Mouse (Mus musculus) midbrain, embryonic 12.5 days (tissue): ENCODE results near the gene Uba3. TPM values are rescaled to one million over a fixed set of nuclear protein-coding genes. Genes with fewer than 3 reads are reported as not detected.

Experiments used
- ATAC-seq: fragments of 200-750 bp; cut with Nextera tagmentation; 2 replicates; pipeline ENCODE4 v1.8.0; 2017; ENCODE audit warnings: low read depth, moderate TSS enrichment, moderate library complexity; ENCODE audit not compliant: low FRiP score
- H3K27ac ChIP-seq: fragments of 300-500 bp; sonication (generic); replicated peaks from 2 replicates; pipeline ENCODE4 v1.5.1; 2016; ENCODE audit warnings: mild to moderate bottlenecking
- H3K27me3 ChIP-seq: fragments of 300-500 bp; sonication (generic); 2 replicates; pipeline ENCODE4 v1.6.1; 2016; ENCODE audit warnings: mild to moderate bottlenecking
- H3K36me3 ChIP-seq: fragments of 300-500 bp; sonication (generic); 2 replicates; pipeline ENCODE4 v1.6.1; 2016
- H3K4me1 ChIP-seq: fragments of 300-500 bp; sonication (generic); 2 replicates; pipeline ENCODE4 v1.6.1; 2016
- H3K4me2 ChIP-seq: fragments of 300-500 bp; sonication (generic); replicated peaks from 2 replicates; pipeline ENCODE4 v1.6.1; 2016; ENCODE audit warnings: mild to moderate bottlenecking, moderate library complexity
- H3K4me3 ChIP-seq: fragments of 300-500 bp; sonication (generic); 2 replicates; pipeline ENCODE4 v1.5.1; 2016; ENCODE audit warnings: mild to moderate bottlenecking
- H3K9ac ChIP-seq: fragments of 300-500 bp; sonication (generic); replicated peaks from 2 replicates; pipeline ENCODE4 v1.6.1; 2016; ENCODE audit warnings: mild to moderate bottlenecking, moderate library complexity
- H3K9me3 ChIP-seq: fragments of 300-500 bp; sonication (generic); 2 replicates; pipeline ENCODE4 v1.6.1; 2016; ENCODE audit warnings: mild to moderate bottlenecking
- WGBS: fragments of 180-500 bp; shearing (Covaris S2); methylation state at CpG from one replicate; pipeline ENCODE4 v1.1.7; 2016; 5-methylcytosine and 5-hydroxymethylcytosine counted together
- polyA plus RNA-seq: library from polyadenylated mRNA; unstranded; fragments of >200 nt; fragmentation: Nextera tagmentation; extraction: Ambion mirVana; gene quantifications from 2 replicates; pipeline ENCODE4 v1.2.1, GENCODE M21; 2016

Uba3 gene
- polyA plus RNA-seq, result 91.8 and 92.1 TPM in 2 replicates

- peak within 1 kb of the TSS; percentile 89 for H3K27ac ChIP-seq
- WGBS, result under 1% methylated on average over 35 of the region's 38 CpGs
- H3K4me2 ChIP-seq, result peak within 1 kb of the TSS; percentile 58
- 0 out of 2 replicates have a peak, but pooled peaks cover 5% of the 10 kb centered on the region for H3K27me3 ChIP-seq
- peak within 1 kb of the TSS; percentile 95 for H3K9ac ChIP-seq
- H3K4me3 ChIP-seq, result peak within 1 kb of the TSS; percentile 93
- ATAC-seq, result peak; percentile 97
- peaks cover 11% of the 10 kb centered on the region for H3K4me1 ChIP-seq
- H3K36me3 ChIP-seq, result no peaks in the 10 kb centered on the region
- no peaks in the 10 kb centered on the region for H3K9me3 ChIP-seq
Measured at GRCm38 (mm10) chr6:97205439-97205885, at the start of gene Uba3. Uba3 (minus strand) TSS chr6:97205647.

- Histone ChIP-seq H3K4me1 (no peaks in the 10 kb centered on the region), H3K9ac (no peak within 1 kb of the TSS), H3K36me3 (no peaks in the 10 kb centered on the region), H3K4me2 (no peak within 1 kb of the TSS), H3K27me3 (no peaks in the 10 kb centered on the region; the same call in 1 of the 2 replicates), H3K9me3 (no peaks in the 10 kb centered on the region), H3K27ac (no peak within 1 kb of the TSS), H3K4me3 (no peak within 1 kb of the TSS)
- ATAC-seq, result no peak
- 26% methylated on average over 9 of the region's 9 CpGs for WGBS
Measured at GRCm38 (mm10) chr6:97252711-97253221, 47.3 kb upstream of the Uba3 start, which contains the start of gene Lmod3. Lmod3 (minus strand) TSS chr6:97252759.

- H3K27ac ChIP-seq, result no peak overlapping the region
- H3K9me3 ChIP-seq, result no peaks in the 10 kb centered on the region
- no peak overlapping the region for H3K4me2 ChIP-seq
- ATAC-seq, result no peak
- H3K4me3 ChIP-seq, result no peak overlapping the region
- H3K9ac ChIP-seq, result no peak overlapping the region
- no peaks in the 10 kb centered on the region for H3K36me3 ChIP-seq
- H3K4me1 ChIP-seq, result no peaks in the 10 kb centered on the region
- 83% methylated on average over 5 of the region's 5 CpGs for WGBS
- H3K27me3 ChIP-seq, result no peaks in the 10 kb centered on the region; the same call in 1 of the 2 replicates
Measured at GRCm38 (mm10) chr6:97252086-97252485, 46.6 kb upstream of the Uba3 start.

GRCm38 (mm10) chr6:97250966-97251365, 45.5 kb upstream of the Uba3 start:
- no peak overlapping the region for H3K4me3 ChIP-seq
- WGBS, result 52% methylated on average over 6 of the region's 6 CpGs
- no peak overlapping the region for H3K27ac ChIP-seq
- no peak overlapping the region for H3K4me2 ChIP-seq
- H3K9me3 ChIP-seq, result no peaks in the 10 kb centered on the region
- no peaks in the 10 kb centered on the region for H3K36me3 ChIP-seq
- no peak for ATAC-seq
- H3K27me3 ChIP-seq, result no peaks in the 10 kb centered on the region; the same call in 1 of the 2 replicates
- H3K4me1 ChIP-seq, result no peaks in the 10 kb centered on the region
- H3K9ac ChIP-seq, result no peak overlapping the region

GRCm38 (mm10) chr6:97245200-97245599, 39.8 kb upstream of the Uba3 start:
- no peak overlapping the region for H3K27ac ChIP-seq
- no peaks in the 10 kb centered on the region for H3K27me3 ChIP-seq
- no peak for ATAC-seq
- no peaks in the 10 kb centered on the region for H3K36me3 ChIP-seq
- no peak overlapping the region for H3K4me3 ChIP-seq
- no peak overlapping the region for H3K4me2 ChIP-seq
- H3K9me3 ChIP-seq, result no peaks in the 10 kb centered on the region
- H3K9ac ChIP-seq, result no peak overlapping the region
- H3K4me1 ChIP-seq, result no peaks in the 10 kb centered on the region

GRCm38 (mm10) chr6:97242522-97242921, 37.1 kb upstream of the Uba3 start:
- WGBS, result 91% methylated on average over 4 of the region's 4 CpGs
- Histone ChIP-seq H3K27me3 (no peaks in the 10 kb centered on the region), H3K4me3 (no peak overlapping the region), H3K9me3 (no peaks in the 10 kb centered on the region), H3K36me3 (no peaks in the 10 kb centered on the region), H3K9ac (no peak overlapping the region), H3K4me2 (no peak overlapping the region), H3K4me1 (no peaks in the 10 kb centered on the region), H3K27ac (no peak overlapping the region)
- no peak for ATAC-seq

GRCm38 (mm10) chr6:97240092-97240491, 34.6 kb upstream of the Uba3 start:
- Histone ChIP-seq H3K4me1 (no peaks in the 10 kb centered on the region), H3K36me3 (no peaks in the 10 kb centered on the region), H3K9ac (no peak overlapping the region), H3K4me3 (no peak overlapping the region), H3K27me3 (no peaks in the 10 kb centered on the region), H3K4me2 (no peak overlapping the region), H3K9me3 (no peaks in the 10 kb centered on the region), H3K27ac (no peak overlapping the region)
- WGBS, result 88% methylated on average over 5 of the region's 5 CpGs
- ATAC-seq, result no peak

GRCm38 (mm10) chr6:97239360-97239759, 33.9 kb upstream of the Uba3 start:
- Histone ChIP-seq H3K4me2 (no peak overlapping the region), H3K27ac (no peak overlapping the region), H3K4me1 (no peaks in the 10 kb centered on the region), H3K9ac (no peak overlapping the region), H3K9me3 (no peaks in the 10 kb centered on the region), H3K27me3 (no peaks in the 10 kb centered on the region), H3K4me3 (no peak overlapping the region), H3K36me3 (no peaks in the 10 kb centered on the region)
- WGBS, result 95% methylated on average over 6 of the region's 6 CpGs
- ATAC-seq, result no peak

- Histone ChIP-seq H3K36me3 (peaks cover 11% of the 10 kb centered on the region), H3K9ac (no peak overlapping the region), H3K4me2 (no peak overlapping the region), H3K27ac (no peak overlapping the region), H3K27me3 (no peaks in the 10 kb centered on the region), H3K9me3 (no peaks in the 10 kb centered on the region), H3K4me1 (no peaks in the 10 kb centered on the region), H3K4me3 (no peak overlapping the region)
- no peak for ATAC-seq
- WGBS, result 96% methylated on average over 5 of the region's 5 CpGs
Measured at GRCm38 (mm10) chr6:97236088-97236487, 30.6 kb upstream of the Uba3 start.

GRCm38 (mm10) chr6:97234911-97235668, 29.6 kb upstream of the Uba3 start:
- no peaks in the 10 kb centered on the region for H3K9me3 ChIP-seq
- H3K9ac ChIP-seq, result no peak overlapping the region
- H3K27me3 ChIP-seq, result no peaks in the 10 kb centered on the region
- no peak for ATAC-seq
- WGBS, result 91% methylated on average over 7 of the region's 7 CpGs
- H3K4me1 ChIP-seq, result no peaks in the 10 kb centered on the region
- no peak overlapping the region for H3K4me2 ChIP-seq
- H3K4me3 ChIP-seq, result no peak overlapping the region
- H3K36me3 ChIP-seq, result peaks cover 17% of the 10 kb centered on the region
- H3K27ac ChIP-seq, result no peak overlapping the region

- no peak overlapping the region for H3K9ac ChIP-seq
- 94% methylated on average over 9 of the region's 9 CpGs for WGBS
- H3K27ac ChIP-seq, result no peak overlapping the region
- peaks cover 6% of the 10 kb centered on the region for H3K4me1 ChIP-seq
- no peak overlapping the region for H3K4me3 ChIP-seq
- H3K36me3 ChIP-seq, result peaks cover 18% of the 10 kb centered on the region
- H3K27me3 ChIP-seq, result no peaks in the 10 kb centered on the region
- H3K9me3 ChIP-seq, result no peaks in the 10 kb centered on the region
- no peak overlapping the region for H3K4me2 ChIP-seq
- ATAC-seq, result no peak
Measured at GRCm38 (mm10) chr6:97227067-97227847, 21.8 kb upstream of the Uba3 start.

- Histone ChIP-seq H3K4me3 (no peak overlapping the region), H3K9me3 (no peaks in the 10 kb centered on the region), H3K36me3 (peaks cover 13% of the 10 kb centered on the region), H3K27me3 (no peaks in the 10 kb centered on the region), H3K27ac (no peak overlapping the region), H3K9ac (no peak overlapping the region), H3K4me2 (no peak overlapping the region), H3K4me1 (peaks cover 14% of the 10 kb centered on the region)
- no peak for ATAC-seq
- 47% methylated on average over 1 of the region's 1 CpGs for WGBS
Measured at GRCm38 (mm10) chr6:97226083-97226491, 20.6 kb upstream of the Uba3 start.
